Mouse (Mus musculus): ENCODE results near the gene Ppdpf. TPM values are rescaled to one million over a fixed set of nuclear protein-coding genes. Genes with fewer than 3 reads are reported as not detected.

Gene Ppdpf
- total and polyA plus RNA-seq, 2 experiments from 2014 or later = 300 to 347 TPM

GRCm38 (mm10) chr2:181224994-181225393 lies 37.9 kb downstream of the Ppdpf start:
- Histone ChIP-seq H3K4me1 (ENCODE audit: insufficient read depth, low read length) (peaks cover 7% of the 10 kb centered on the region), H3K27me3 (ENCODE audit: insufficient read depth, low read length) (no peaks in the 10 kb centered on the region), H3K36me3 (ENCODE audit: insufficient read depth, low read length) (no peaks in the 10 kb centered on the region), H3K4me3 (ENCODE audit: low read length) (no peak overlapping the region), H3K9ac (replicated peaks; ENCODE audit: low read length) (no peak overlapping the region), H3K9me3 (ENCODE audit: low read length) (no peaks in the 10 kb centered on the region), H3K4me2 (ENCODE audit: low read depth, low read length) (no peak overlapping the region), H3K27ac (no peak overlapping the region)
- 90% methylated on average over 2 of the region's 2 CpGs for WGBS
- no peak for TF ChIP-seq CTCF (IDR thresholded peaks at IDR 0.05; ENCODE audit: low read depth)
- ATAC-seq (no peak), DNase-seq (ENCODE audit: low spot score) (no peak)

GRCm38 (mm10) chr2:181227122-181227521 lies 40.1 kb downstream of the Ppdpf start:
- no peak for DNase-seq (ENCODE audit: low spot score)
- no peaks in the 10 kb centered on the region for H3K4me1 ChIP-seq (ENCODE audit: insufficient read depth, low read length)
- no peak overlapping the region for H3K9ac ChIP-seq (replicated peaks; ENCODE audit: low read length)
- no peak overlapping the region for H3K4me3 ChIP-seq (ENCODE audit: low read length)
- H3K27me3 ChIP-seq (ENCODE audit: insufficient read depth, low read length) = no peaks in the 10 kb centered on the region
- no peak overlapping the region for H3K4me2 ChIP-seq (ENCODE audit: low read depth, low read length)
- WGBS = 81% methylated on average over 3 of the region's 3 CpGs
- no peak for ATAC-seq
- H3K9me3 ChIP-seq (ENCODE audit: low read length) = no peaks in the 10 kb centered on the region
- no peak overlapping the region for H3K27ac ChIP-seq
- TF ChIP-seq CTCF (IDR thresholded peaks at IDR 0.05; ENCODE audit: low read depth) = no peak
- no peaks in the 10 kb centered on the region for H3K36me3 ChIP-seq (ENCODE audit: insufficient read depth, low read length)

- H3K4me3 ChIP-seq (ENCODE audit: low read length) = no peak overlapping the region
- H3K27ac ChIP-seq = no peak overlapping the region
- DNase-seq (ENCODE audit: low spot score) = no peak
- no peak overlapping the region for H3K9ac ChIP-seq (replicated peaks; ENCODE audit: low read length)
- H3K9me3 ChIP-seq (ENCODE audit: low read length) = no peaks in the 10 kb centered on the region
- H3K27me3 ChIP-seq (ENCODE audit: insufficient read depth, low read length) = no peaks in the 10 kb centered on the region
- 88% methylated on average over 1 of the region's 1 CpGs for WGBS
- no peak for TF ChIP-seq CTCF (IDR thresholded peaks at IDR 0.05; ENCODE audit: low read depth)
- no peaks in the 10 kb centered on the region for H3K36me3 ChIP-seq (ENCODE audit: insufficient read depth, low read length)
- no peak overlapping the region for H3K4me2 ChIP-seq (ENCODE audit: low read depth, low read length)
- no peaks in the 10 kb centered on the region for H3K4me1 ChIP-seq (ENCODE audit: insufficient read depth, low read length)
- ATAC-seq = no peak
Observed at GRCm38 (mm10) chr2:181228335-181228734, 41.3 kb downstream of the Ppdpf start.

GRCm38 (mm10) chr2:181231171-181231570 lies 44.1 kb downstream of the Ppdpf start:
- no peak for TF ChIP-seq CTCF (IDR thresholded peaks at IDR 0.05; ENCODE audit: low read depth)
- Histone ChIP-seq H3K27ac (no peak overlapping the region), H3K4me3 (ENCODE audit: low read length) (no peak overlapping the region), H3K9ac (replicated peaks; ENCODE audit: low read length) (no peak overlapping the region), H3K27me3 (ENCODE audit: insufficient read depth, low read length) (no peaks in the 10 kb centered on the region), H3K9me3 (ENCODE audit: low read length) (no peaks in the 10 kb centered on the region), H3K36me3 (ENCODE audit: insufficient read depth, low read length) (no peaks in the 10 kb centered on the region), H3K4me1 (ENCODE audit: insufficient read depth, low read length) (no peaks in the 10 kb centered on the region), H3K4me2 (ENCODE audit: low read depth, low read length) (no peak overlapping the region)
- 76% methylated on average over 17 of the region's 20 CpGs for WGBS
- ATAC-seq (0 out of 2 replicates have a peak, but pooled peaks have one; percentile 24), DNase-seq (ENCODE audit: low spot score) (no peak)

GRCm38 (mm10) chr2:181233443-181233842 lies 46.4 kb downstream of the Ppdpf start:
- Histone ChIP-seq H3K9me3 (ENCODE audit: low read length) (no peaks in the 10 kb centered on the region), H3K4me3 (ENCODE audit: low read length) (no peak overlapping the region), H3K4me2 (ENCODE audit: low read depth, low read length) (no peak overlapping the region), H3K27ac (no peak overlapping the region), H3K36me3 (ENCODE audit: insufficient read depth, low read length) (no peaks in the 10 kb centered on the region), H3K27me3 (ENCODE audit: insufficient read depth, low read length) (no peaks in the 10 kb centered on the region), H3K9ac (replicated peaks; ENCODE audit: low read length) (no peak overlapping the region), H3K4me1 (ENCODE audit: insufficient read depth, low read length) (no peaks in the 10 kb centered on the region)
- ATAC-seq = no peak
- DNase-seq (ENCODE audit: low spot score) = no peak
- TF ChIP-seq CTCF (IDR thresholded peaks at IDR 0.05; ENCODE audit: low read depth) = no peak
- WGBS = 87% methylated on average over 15 of the region's 15 CpGs

GRCm38 (mm10) chr2:181234680-181235079 lies 47.6 kb downstream of the Ppdpf start:
- H3K27ac ChIP-seq = no peak overlapping the region
- H3K4me2 ChIP-seq (ENCODE audit: low read depth, low read length) = no peak overlapping the region
- no peaks in the 10 kb centered on the region for H3K27me3 ChIP-seq (ENCODE audit: insufficient read depth, low read length)
- H3K4me3 ChIP-seq (ENCODE audit: low read length) = no peak overlapping the region
- no peak for TF ChIP-seq CTCF (IDR thresholded peaks at IDR 0.05; ENCODE audit: low read depth)
- 89% methylated on average over 11 of the region's 11 CpGs for WGBS
- ATAC-seq (no peak), DNase-seq (ENCODE audit: low spot score) (no peak)
- no peaks in the 10 kb centered on the region for H3K9me3 ChIP-seq (ENCODE audit: low read length)
- H3K4me1 ChIP-seq (ENCODE audit: insufficient read depth, low read length) = no peaks in the 10 kb centered on the region
- H3K36me3 ChIP-seq (ENCODE audit: insufficient read depth, low read length) = no peaks in the 10 kb centered on the region
- H3K9ac ChIP-seq (replicated peaks; ENCODE audit: low read length) = no peak overlapping the region

- TF ChIP-seq CTCF (IDR thresholded peaks at IDR 0.05; ENCODE audit: low read depth) = peak; percentile 19; the same call in 1 of the 2 replicates
- Histone ChIP-seq H3K27ac (no peak overlapping the region), H3K36me3 (ENCODE audit: insufficient read depth, low read length) (no peaks in the 10 kb centered on the region), H3K9me3 (ENCODE audit: low read length) (no peaks in the 10 kb centered on the region), H3K4me2 (ENCODE audit: low read depth, low read length) (no peak overlapping the region), H3K4me1 (ENCODE audit: insufficient read depth, low read length) (no peaks in the 10 kb centered on the region), H3K27me3 (ENCODE audit: insufficient read depth, low read length) (no peaks in the 10 kb centered on the region), H3K9ac (replicated peaks; ENCODE audit: low read length) (no peak overlapping the region), H3K4me3 (ENCODE audit: low read length) (no peak overlapping the region)
- 83% methylated on average over 23 of the region's 23 CpGs for WGBS
- DNase-seq (ENCODE audit: low spot score) = no peak
- ATAC-seq = no peak
Observed at GRCm38 (mm10) chr2:181235681-181236566, 48.9 kb downstream of the Ppdpf start.

Data from hindbrain, postnatal 0 days (tissue).